Mouse (Mus musculus): ENCODE data around the gene Olfr1416. TPM values are rescaled to one million over a fixed set of nuclear protein-coding genes. Genes with fewer than 3 reads are reported as not detected.

Gene Olfr1416
- polyA plus RNA-seq, 1 experiment from 2014 or later = not detected

DNA sequence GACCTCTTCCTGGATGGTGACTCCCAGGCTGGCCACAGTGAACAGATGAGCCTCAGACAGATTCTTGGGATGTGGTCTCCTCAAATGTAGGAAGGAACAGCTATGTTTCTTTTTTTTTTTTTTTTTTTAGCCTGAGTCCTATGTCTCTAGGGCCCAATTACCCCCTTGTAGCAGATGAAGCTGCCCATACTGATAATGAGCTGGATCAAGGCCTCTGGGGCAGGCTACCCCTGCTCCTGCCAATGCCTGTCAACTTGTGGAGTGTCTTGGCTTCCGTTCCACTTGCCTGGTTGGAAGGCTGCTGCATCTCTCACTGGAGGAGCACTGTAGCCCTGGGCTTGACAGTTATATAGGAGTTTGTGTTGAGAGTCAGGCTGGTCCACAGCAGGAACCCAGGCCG lies 11.1 kb upstream of the Olfr1416 start, which contains the start of gene Olfr1415:
TSS of gene Olfr1415 (minus strand) at position 101 of the 400 bp plus-strand sequence.
- no peaks in the 10 kb centered on the region for H3K4me1 ChIP-seq (replicated peaks; ENCODE audit: control insufficient read depth, insufficient read depth, low read length)
- no peaks in the 10 kb centered on the region for H3K9me3 ChIP-seq (ENCODE audit: control insufficient read depth)
- H3K9ac ChIP-seq (ENCODE audit: low read depth, low read length) = no peak within 1 kb of the TSS
- no peak within 1 kb of the TSS for H3K4me3 ChIP-seq (ENCODE audit: low read depth, low read length)
- H3K27me3 ChIP-seq (replicated peaks; ENCODE audit: control insufficient read depth, insufficient read depth, low read length) = no peaks in the 10 kb centered on the region; the same call in 1 of the 2 replicates
- no peak for ATAC-seq
- H3K27ac ChIP-seq (ENCODE audit: low read depth, low read length) = no peak within 1 kb of the TSS
- no peaks in the 10 kb centered on the region for H3K36me3 ChIP-seq (ENCODE audit: control insufficient read depth, insufficient read depth)
- TF ChIP-seq CTCF (IDR thresholded peaks at IDR 0.05; ENCODE audit: low read depth) = no peak
- WGBS = 87% methylated on average over 2 of the region's 2 CpGs
- H3K4me2 ChIP-seq (replicated peaks; ENCODE audit: low read depth) = no peak within 1 kb of the TSS

DNA sequence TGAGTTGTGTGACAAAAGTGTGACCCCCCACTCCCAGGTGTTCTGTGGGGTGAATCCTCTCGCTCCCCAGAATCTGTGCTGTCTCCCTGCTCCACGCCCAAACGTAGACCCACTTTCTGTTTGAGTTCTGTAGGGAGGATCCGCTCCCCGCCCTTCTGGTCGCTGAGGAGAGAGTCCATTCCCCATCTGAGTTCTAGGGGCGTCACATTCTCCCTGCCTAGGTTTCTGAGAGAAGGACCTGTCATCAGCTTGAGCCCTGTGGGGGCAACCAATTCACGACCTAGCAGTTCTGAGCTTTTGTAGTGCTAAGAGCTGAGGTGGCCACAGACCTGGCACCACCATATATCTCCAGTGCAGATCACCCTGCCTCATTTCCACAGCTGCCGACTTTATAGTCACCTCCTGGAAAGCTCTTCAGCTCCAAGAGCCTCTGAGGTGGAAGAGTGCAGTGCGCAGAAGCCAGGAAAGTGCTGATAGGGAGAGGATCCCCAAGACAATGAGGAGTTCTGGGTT lies 10.8 kb downstream of the Olfr1416 start:
- Histone ChIP-seq H3K4me1 (replicated peaks; ENCODE audit: control insufficient read depth, insufficient read depth, low read length) (no peaks in the 10 kb centered on the region), H3K36me3 (ENCODE audit: control insufficient read depth, insufficient read depth) (peaks cover 18% of the 10 kb centered on the region), H3K27me3 (replicated peaks; ENCODE audit: control insufficient read depth, insufficient read depth, low read length) (0 out of 2 replicates have a peak, but pooled peaks cover 3% of the 10 kb centered on the region), H3K9ac (ENCODE audit: low read depth, low read length) (peak overlapping the region; percentile 95), H3K4me3 (ENCODE audit: low read depth, low read length) (peak overlapping the region; percentile 84), H3K9me3 (ENCODE audit: control insufficient read depth) (no peaks in the 10 kb centered on the region), H3K4me2 (replicated peaks; ENCODE audit: low read depth) (peak overlapping the region; percentile 84), H3K27ac (ENCODE audit: low read depth, low read length) (peak overlapping the region; percentile 54)
- WGBS = 4% methylated on average over 10 of the region's 10 CpGs
- peak; percentile 65 for ATAC-seq
- TF ChIP-seq CTCF (IDR thresholded peaks at IDR 0.05; ENCODE audit: low read depth) = no peak

DNA sequence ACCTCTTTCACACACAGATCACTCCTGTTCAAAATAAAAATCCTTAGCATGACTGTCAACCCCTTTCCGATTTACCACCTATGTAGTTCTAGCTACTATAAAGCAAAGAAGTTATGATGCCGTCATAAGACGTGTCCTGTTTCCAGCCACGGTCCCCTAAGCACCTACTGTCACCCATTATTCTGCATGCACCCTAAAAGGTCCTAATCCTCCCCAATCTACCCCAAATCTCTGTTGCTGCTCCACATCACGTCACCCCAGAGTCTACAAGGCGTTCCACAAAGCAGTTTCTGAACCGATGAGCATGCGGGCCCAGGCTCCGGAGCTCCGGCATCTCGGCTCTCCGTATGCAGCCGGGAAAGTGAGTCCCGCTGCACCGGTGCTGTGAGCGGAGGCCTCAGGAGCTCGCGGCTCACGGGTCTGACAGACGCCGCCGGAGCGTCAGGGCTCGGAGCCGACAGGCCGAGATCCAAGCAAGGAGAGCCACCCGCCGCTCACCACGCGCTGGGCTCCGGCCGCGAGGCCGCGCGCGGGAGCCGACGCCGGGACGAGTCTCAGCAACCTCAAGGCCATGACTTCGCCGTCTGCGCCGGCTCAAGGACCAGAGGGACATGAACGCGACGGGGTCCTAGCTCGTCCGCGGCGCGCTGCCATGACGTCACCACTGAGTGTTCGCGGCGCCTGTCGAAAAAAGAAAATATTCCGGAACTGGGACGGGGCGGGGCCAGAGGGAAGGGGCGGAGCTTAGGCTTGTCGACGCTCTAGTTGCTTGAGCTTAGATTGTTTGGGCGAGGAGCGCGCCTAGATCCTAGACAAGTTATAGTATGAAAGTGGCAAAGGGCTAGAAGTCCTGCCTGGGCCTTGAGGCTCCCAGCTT lies 11.5 kb downstream of the Olfr1416 start, which contains the start of gene Ndufa10:
TSS of gene Ndufa10 (minus strand) at position 696 of the 877 bp plus-strand sequence.
- H3K36me3 ChIP-seq (ENCODE audit: control insufficient read depth, insufficient read depth) = peaks cover 25% of the 10 kb centered on the region
- H3K4me2 ChIP-seq (replicated peaks; ENCODE audit: low read depth) = peak within 1 kb of the TSS; percentile 84
- H3K9me3 ChIP-seq (ENCODE audit: control insufficient read depth) = no peaks in the 10 kb centered on the region
- WGBS = under 1% methylated on average over 67 of the region's 67 CpGs
- peak within 1 kb of the TSS; percentile 95 for H3K9ac ChIP-seq (ENCODE audit: low read depth, low read length)
- H3K27me3 ChIP-seq (replicated peaks; ENCODE audit: control insufficient read depth, insufficient read depth, low read length) = 0 out of 2 replicates have a peak, but pooled peaks cover 3% of the 10 kb centered on the region
- TF ChIP-seq CTCF (IDR thresholded peaks at IDR 0.05; ENCODE audit: low read depth) = no peak
- H3K4me3 ChIP-seq (ENCODE audit: low read depth, low read length) = peak within 1 kb of the TSS; percentile 84
- ATAC-seq = peak; percentile 93
- H3K4me1 ChIP-seq (replicated peaks; ENCODE audit: control insufficient read depth, insufficient read depth, low read length) = no peaks in the 10 kb centered on the region
- peak within 1 kb of the TSS; percentile 88 for H3K27ac ChIP-seq (ENCODE audit: low read depth, low read length)

DNA sequence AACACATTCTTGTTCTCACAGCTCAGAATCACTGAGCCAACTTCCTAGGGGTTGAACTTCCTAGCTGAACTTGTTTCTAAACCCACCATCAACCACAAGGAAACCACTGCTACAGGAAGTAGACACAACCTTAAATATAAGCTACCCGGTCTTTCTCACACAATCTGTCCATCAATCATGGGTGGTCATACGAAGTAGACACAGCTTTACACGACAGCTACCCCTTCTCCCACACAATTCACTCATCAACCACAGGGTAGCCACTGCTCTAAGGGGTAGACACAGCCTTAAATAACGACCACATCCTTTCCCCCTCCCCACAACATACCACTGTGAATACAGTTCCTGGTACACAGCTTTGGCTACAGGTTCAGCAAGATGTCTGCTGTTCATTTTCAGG lies 16.0 kb downstream of the Olfr1416 start:
- 76% methylated on average over 4 of the region's 4 CpGs for WGBS
- peaks cover 70% of the 10 kb centered on the region for H3K36me3 ChIP-seq (ENCODE audit: control insufficient read depth, insufficient read depth)

DNA sequence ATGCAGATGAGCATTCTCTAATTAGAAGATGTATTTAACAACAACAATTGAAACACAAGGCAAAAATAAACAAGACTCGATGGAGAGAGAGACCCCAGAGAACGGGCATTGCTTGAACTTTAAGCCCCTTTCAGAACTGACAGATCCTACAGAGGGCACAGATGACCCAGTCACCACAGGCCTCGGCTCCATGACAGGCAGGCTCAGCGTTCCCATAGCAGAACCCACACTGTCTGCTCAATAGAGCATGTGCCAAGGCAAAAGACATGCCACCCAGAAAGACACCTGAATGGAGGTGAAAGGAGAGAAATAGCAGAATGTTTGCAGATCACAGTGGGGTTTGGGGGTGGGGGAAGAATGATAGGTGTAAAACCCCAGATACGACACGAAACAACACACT lies 26.5 kb downstream of the Olfr1416 start:
- H3K27ac ChIP-seq (ENCODE audit: low read depth, low read length) = no peak overlapping the region
- H3K4me1 ChIP-seq (replicated peaks; ENCODE audit: control insufficient read depth, insufficient read depth, low read length) = no peaks in the 10 kb centered on the region
- ATAC-seq = no peak
- no peak overlapping the region for H3K9ac ChIP-seq (ENCODE audit: low read depth, low read length)
- peaks cover 81% of the 10 kb centered on the region for H3K36me3 ChIP-seq (ENCODE audit: control insufficient read depth, insufficient read depth)
- H3K4me2 ChIP-seq (replicated peaks; ENCODE audit: low read depth) = no peak overlapping the region
- 87% methylated on average over 6 of the region's 6 CpGs for WGBS
- TF ChIP-seq CTCF (IDR thresholded peaks at IDR 0.05; ENCODE audit: low read depth) = no peak
- H3K27me3 ChIP-seq (replicated peaks; ENCODE audit: control insufficient read depth, insufficient read depth, low read length) = no peaks in the 10 kb centered on the region
- H3K9me3 ChIP-seq (ENCODE audit: control insufficient read depth) = no peaks in the 10 kb centered on the region
- no peak overlapping the region for H3K4me3 ChIP-seq (ENCODE audit: low read depth, low read length)

More for the DNA sequence above, 16.0 kb downstream of the Olfr1416 start:
- Histone ChIP-seq H3K4me3 (ENCODE audit: low read depth, low read length) (no peak overlapping the region), H3K27me3 (replicated peaks; ENCODE audit: control insufficient read depth, insufficient read depth, low read length) (no peaks in the 10 kb centered on the region), H3K9ac (ENCODE audit: low read depth, low read length) (no peak overlapping the region), H3K4me1 (replicated peaks; ENCODE audit: control insufficient read depth, insufficient read depth, low read length) (no peaks in the 10 kb centered on the region), H3K27ac (ENCODE audit: low read depth, low read length) (no peak overlapping the region), H3K4me2 (replicated peaks; ENCODE audit: low read depth) (no peak overlapping the region), H3K9me3 (ENCODE audit: control insufficient read depth) (no peaks in the 10 kb centered on the region)
- TF ChIP-seq CTCF (IDR thresholded peaks at IDR 0.05; ENCODE audit: low read depth) = no peak
- ATAC-seq = no peak

DNA sequence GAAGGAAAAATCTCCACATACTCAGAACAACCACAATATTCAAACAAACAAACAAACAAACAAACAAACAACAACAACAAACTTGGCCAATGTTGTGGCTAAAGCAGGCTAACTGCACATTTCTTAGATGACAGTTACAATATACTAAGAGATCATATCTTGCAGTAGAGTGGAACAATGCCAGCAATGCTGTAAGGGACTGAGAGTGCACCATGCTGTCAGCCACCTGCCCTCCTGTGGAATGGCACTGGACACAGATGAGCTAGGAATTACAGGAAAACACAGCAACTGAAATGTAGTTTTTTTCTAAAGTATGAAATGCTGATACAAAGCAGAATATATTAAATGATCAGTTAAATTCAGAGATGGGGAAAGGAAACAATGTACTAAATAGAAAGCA lies 27.2 kb downstream of the Olfr1416 start:
- H3K36me3 ChIP-seq (ENCODE audit: control insufficient read depth, insufficient read depth) = peaks cover 81% of the 10 kb centered on the region
- ATAC-seq = no peak
- H3K4me3 ChIP-seq (ENCODE audit: low read depth, low read length) = no peak overlapping the region
- no peak overlapping the region for H3K9ac ChIP-seq (ENCODE audit: low read depth, low read length)
- H3K9me3 ChIP-seq (ENCODE audit: control insufficient read depth) = no peaks in the 10 kb centered on the region
- H3K27ac ChIP-seq (ENCODE audit: low read depth, low read length) = no peak overlapping the region
- H3K4me1 ChIP-seq (replicated peaks; ENCODE audit: control insufficient read depth, insufficient read depth, low read length) = no peaks in the 10 kb centered on the region
- no peak overlapping the region for H3K4me2 ChIP-seq (replicated peaks; ENCODE audit: low read depth)
- TF ChIP-seq CTCF (IDR thresholded peaks at IDR 0.05; ENCODE audit: low read depth) = no peak
- H3K27me3 ChIP-seq (replicated peaks; ENCODE audit: control insufficient read depth, insufficient read depth, low read length) = no peaks in the 10 kb centered on the region
